Mouse (Mus musculus) hindbrain, embryonic 16.5 days (tissue): ENCODE results near the gene Man1c1. TPM values are rescaled to one million over a fixed set of nuclear protein-coding genes. Genes with fewer than 3 reads are reported as not detected.

Experiments used
- ATAC-seq: fragments of 200-750 bp; cut with Nextera tagmentation; 2 replicates; pipeline ENCODE4 v1.8.0; 2017; ENCODE audit warnings: moderate TSS enrichment, moderate library complexity
- H3K27ac ChIP-seq: fragments of 300-500 bp; sonication (generic); 2 replicates; pipeline ENCODE4 v1.5.1; 2014; ENCODE audit warnings: low read depth, mild to moderate bottlenecking, control low read depth, low read length, moderate library complexity
- H3K27me3 ChIP-seq: fragments of 300-500 bp; sonication (generic); replicated peaks from 2 replicates; pipeline ENCODE4 v1.6.1; 2014; ENCODE audit warnings: low read length; ENCODE audit not compliant: control insufficient read depth, insufficient read depth
- H3K36me3 ChIP-seq: fragments of 300-500 bp; sonication (generic); 2 replicates; pipeline ENCODE4 v1.6.1; 2014; ENCODE audit warnings: mild to moderate bottlenecking, low read length, moderate library complexity, mixed read lengths; ENCODE audit not compliant: control insufficient read depth, insufficient read depth
- H3K4me1 ChIP-seq: fragments of 300-500 bp; sonication (generic); 2 replicates; pipeline ENCODE4 v1.6.1; 2014; ENCODE audit warnings: low read depth, low read length; ENCODE audit not compliant: control insufficient read depth, insufficient read depth
- H3K4me2 ChIP-seq: fragments of 300-500 bp; sonication (generic); 2 replicates; pipeline ENCODE4 v1.6.1; 2014; ENCODE audit warnings: mild to moderate bottlenecking, low read length, control low read depth, moderate library complexity
- H3K4me3 ChIP-seq: fragments of 300-500 bp; sonication (generic); 2 replicates; pipeline ENCODE4 v1.5.1; 2014; ENCODE audit warnings: mild to moderate bottlenecking, low read length, control low read depth, moderate library complexity
- H3K9ac ChIP-seq: fragments of 300-500 bp; sonication (generic); 2 replicates; pipeline ENCODE4 v1.6.1; 2014; ENCODE audit warnings: low read depth, mild to moderate bottlenecking, control low read depth, low read length, moderate library complexity
- H3K9me3 ChIP-seq: fragments of 300-500 bp; sonication (generic); 2 replicates; pipeline ENCODE4 v1.6.1; 2014; ENCODE audit warnings: mild to moderate bottlenecking, low read length, moderate library complexity; ENCODE audit not compliant: control insufficient read depth
- WGBS: fragments of 180-500 bp; shearing (Covaris S2); extraction: QIAGEN DNeasy Blood & Tissue Kit; methylation state at CpG from one replicate; pipeline ENCODE4 v1.1.7; 2014; 5-methylcytosine and 5-hydroxymethylcytosine counted together
- polyA plus RNA-seq: library from polyadenylated mRNA; unstranded; fragments of >200 nt; fragmentation: Nextera tagmentation; extraction: Ambion mirVana; gene quantifications from 2 replicates; pipeline ENCODE4 v1.2.1, GENCODE M21; 2015

Gene Man1c1
- polyA plus RNA-seq, 1 experiment from 2014 or later = 3.7 TPM

- Histone ChIP-seq H3K4me2 (no peak overlapping the region), H3K4me1 (peaks cover 5% of the 10 kb centered on the region; the same call in 1 of the 2 replicates), H3K9me3 (no peaks in the 10 kb centered on the region), H3K4me3 (no peak overlapping the region), H3K9ac (no peak overlapping the region), H3K36me3 (peaks cover 9% of the 10 kb centered on the region), H3K27me3 (no peaks in the 10 kb centered on the region), H3K27ac (no peak overlapping the region)
- no peak for ATAC-seq
- 88% methylated on average over 16 of the region's 16 CpGs for WGBS
Measured at GRCm38 (mm10) chr4:134563624-134564023, 140.5 kb downstream of the Man1c1 start.

- H3K4me1 ChIP-seq = peaks cover 13% of the 10 kb centered on the region
- H3K27me3 ChIP-seq = no peaks in the 10 kb centered on the region
- H3K9me3 ChIP-seq = no peaks in the 10 kb centered on the region
- H3K9ac ChIP-seq = no peak overlapping the region
- no peak for ATAC-seq
- 69% methylated on average over 2 of the region's 2 CpGs for WGBS
- no peak overlapping the region for H3K27ac ChIP-seq
- H3K4me3 ChIP-seq = no peak overlapping the region
- H3K4me2 ChIP-seq = no peak overlapping the region
- H3K36me3 ChIP-seq = peaks cover 9% of the 10 kb centered on the region
Measured at GRCm38 (mm10) chr4:134562014-134562413, 142.1 kb downstream of the Man1c1 start.

GRCm38 (mm10) chr4:134560699-134561098 lies 143.4 kb downstream of the Man1c1 start:
- Histone ChIP-seq H3K4me3 (no peak overlapping the region), H3K27ac (no peak overlapping the region), H3K36me3 (peaks cover 9% of the 10 kb centered on the region), H3K9ac (no peak overlapping the region), H3K4me1 (peaks cover 14% of the 10 kb centered on the region), H3K27me3 (no peaks in the 10 kb centered on the region), H3K4me2 (no peak overlapping the region), H3K9me3 (no peaks in the 10 kb centered on the region)
- ATAC-seq = no peak
- WGBS = 92% methylated on average over 8 of the region's 8 CpGs

GRCm38 (mm10) chr4:134559154-134559553 lies 144.9 kb downstream of the Man1c1 start:
- no peaks in the 10 kb centered on the region for H3K9me3 ChIP-seq
- H3K9ac ChIP-seq = no peak overlapping the region
- H3K4me2 ChIP-seq = no peak overlapping the region
- H3K4me1 ChIP-seq = peaks cover 14% of the 10 kb centered on the region
- no peaks in the 10 kb centered on the region for H3K27me3 ChIP-seq
- 86% methylated on average over 7 of the region's 7 CpGs for WGBS
- no peak for ATAC-seq
- no peak overlapping the region for H3K4me3 ChIP-seq
- H3K36me3 ChIP-seq = peaks cover 4% of the 10 kb centered on the region
- no peak overlapping the region for H3K27ac ChIP-seq

GRCm38 (mm10) chr4:134558570-134559113 lies 145.4 kb downstream of the Man1c1 start:
- H3K4me3 ChIP-seq = no peak overlapping the region
- no peaks in the 10 kb centered on the region for H3K27me3 ChIP-seq
- H3K27ac ChIP-seq = no peak overlapping the region
- no peak overlapping the region for H3K4me2 ChIP-seq
- no peaks in the 10 kb centered on the region for H3K9me3 ChIP-seq
- H3K4me1 ChIP-seq = peaks cover 14% of the 10 kb centered on the region
- peaks cover 3% of the 10 kb centered on the region; the same call in 1 of the 2 replicates for H3K36me3 ChIP-seq
- H3K9ac ChIP-seq = no peak overlapping the region
- 52% methylated on average over 9 of the region's 9 CpGs for WGBS
- ATAC-seq = no peak

- H3K27ac ChIP-seq = peak overlapping the region; percentile 29; the same call in 1 of the 2 replicates
- H3K4me1 ChIP-seq = peaks cover 14% of the 10 kb centered on the region
- WGBS = 6% methylated on average over 16 of the region's 16 CpGs
- no peaks in the 10 kb centered on the region for H3K36me3 ChIP-seq
- H3K27me3 ChIP-seq = no peaks in the 10 kb centered on the region
- H3K9me3 ChIP-seq = no peaks in the 10 kb centered on the region
- H3K4me2 ChIP-seq = 0 out of 2 replicates have a peak overlapping the region, but pooled peaks have one; percentile 7
- no peak overlapping the region for H3K4me3 ChIP-seq
- ATAC-seq = no peak
- no peak overlapping the region; the same call in 1 of the 2 replicates for H3K9ac ChIP-seq
Measured at GRCm38 (mm10) chr4:134557626-134558249, 146.4 kb downstream of the Man1c1 start.

GRCm38 (mm10) chr4:134555956-134556580 lies 148.0 kb downstream of the Man1c1 start:
- Histone ChIP-seq H3K9me3 (no peaks in the 10 kb centered on the region), H3K4me2 (no peak overlapping the region), H3K4me3 (no peak overlapping the region), H3K36me3 (no peaks in the 10 kb centered on the region), H3K9ac (no peak overlapping the region), H3K4me1 (peaks cover 23% of the 10 kb centered on the region), H3K27ac (no peak overlapping the region), H3K27me3 (no peaks in the 10 kb centered on the region)
- ATAC-seq = no peak
- WGBS = 61% methylated on average over 8 of the region's 8 CpGs

- 0 out of 2 replicates have a peak, but pooled peaks have one; percentile 28 for ATAC-seq
- 70% methylated on average over 1 of the region's 1 CpGs for WGBS
Measured at GRCm38 (mm10) chr4:134553631-134554030, 150.5 kb downstream of the Man1c1 start.

More at GRCm38 (mm10) chr4:134553631-134554030, 150.5 kb downstream of the Man1c1 start:
- no peak overlapping the region for H3K9ac ChIP-seq
- H3K36me3 ChIP-seq = peaks cover 8% of the 10 kb centered on the region; the same call in 1 of the 2 replicates
- no peak overlapping the region for H3K4me3 ChIP-seq
- H3K4me2 ChIP-seq = no peak overlapping the region
- H3K9me3 ChIP-seq = peaks cover 5% of the 10 kb centered on the region
- no peak overlapping the region for H3K27ac ChIP-seq
- H3K4me1 ChIP-seq = peaks cover 25% of the 10 kb centered on the region
- H3K27me3 ChIP-seq = no peaks in the 10 kb centered on the region
